Mouse (Mus musculus) ES-Bruce4 (cell line): ENCODE measurements around the gene Coq5. TPM values are rescaled to one million over a fixed set of nuclear protein-coding genes. Genes with fewer than 3 reads are reported as not detected.

Experiments used
- H3K27ac ChIP-seq: 2 replicates; pipeline ENCODE4 v1.5.1; 2012; ENCODE audit warnings: low read length, inconsistent platforms; ENCODE audit not compliant: insufficient read depth
- H3K27me3 ChIP-seq: 2 replicates; pipeline ENCODE4 v1.6.1; 2012; ENCODE audit warnings: mild to moderate bottlenecking, low read length, inconsistent platforms; ENCODE audit not compliant: control insufficient read depth, poor library complexity, insufficient read depth, severe bottlenecking
- H3K36me3 ChIP-seq: 2 replicates; pipeline ENCODE4 v1.6.1; 2012; ENCODE audit warnings: inconsistent platforms, mild to moderate bottlenecking, low read length, moderate library complexity; ENCODE audit not compliant: control insufficient read depth, poor library complexity, insufficient read depth, severe bottlenecking
- H3K4me1 ChIP-seq: one replicate; pipeline ENCODE4 v1.8.1; 2011; ENCODE audit warnings: low read length; ENCODE audit not compliant: control insufficient read depth, insufficient read depth
- H3K4me3 ChIP-seq: 2 replicates; pipeline ENCODE4 v1.5.1; 2011; ENCODE audit warnings: low read depth, mild to moderate bottlenecking, low read length
- H3K9ac ChIP-seq: 2 replicates; pipeline ENCODE4 v1.6.1; 2012; ENCODE audit warnings: low read depth, mild to moderate bottlenecking, inconsistent platforms; ENCODE audit not compliant: poor library complexity, severe bottlenecking
- H3K9me3 ChIP-seq: replicated peaks from 2 replicates; pipeline ENCODE4 v1.6.1; 2012; ENCODE audit warnings: mild to moderate bottlenecking, low read length, inconsistent platforms; ENCODE audit not compliant: control insufficient read depth, poor library complexity, insufficient read depth, severe bottlenecking
- CTCF ChIP-seq: IDR thresholded peaks from one replicate; pipeline ENCODE4 v1.8.1; 2011; ENCODE audit warnings: low read depth, low read length
- EP300 ChIP-seq: IDR thresholded peaks from 2 replicates; pipeline ENCODE4 v1.6.1; 2011; ENCODE audit warnings: low read depth, low read length; ENCODE audit not compliant: insufficient read depth
- POLR2A ChIP-seq: IDR thresholded peaks from one replicate; pipeline ENCODE4 v1.8.1; 2011; ENCODE audit warnings: low read length; ENCODE audit not compliant: insufficient read depth
- polyA plus RNA-seq: library from polyadenylated mRNA; stranded (reverse); fragments of >200 nt; gene quantifications from 2 replicates; pipeline ENCODE4 v1.2.4, GENCODE M21; 2011; ENCODE audit warnings: low read depth; ENCODE audit not compliant: missing spikeins, insufficient read depth, insufficient read length

Gene Coq5
- polyA plus RNA-seq, 1 experiment, result 28.3 TPM

DNA sequence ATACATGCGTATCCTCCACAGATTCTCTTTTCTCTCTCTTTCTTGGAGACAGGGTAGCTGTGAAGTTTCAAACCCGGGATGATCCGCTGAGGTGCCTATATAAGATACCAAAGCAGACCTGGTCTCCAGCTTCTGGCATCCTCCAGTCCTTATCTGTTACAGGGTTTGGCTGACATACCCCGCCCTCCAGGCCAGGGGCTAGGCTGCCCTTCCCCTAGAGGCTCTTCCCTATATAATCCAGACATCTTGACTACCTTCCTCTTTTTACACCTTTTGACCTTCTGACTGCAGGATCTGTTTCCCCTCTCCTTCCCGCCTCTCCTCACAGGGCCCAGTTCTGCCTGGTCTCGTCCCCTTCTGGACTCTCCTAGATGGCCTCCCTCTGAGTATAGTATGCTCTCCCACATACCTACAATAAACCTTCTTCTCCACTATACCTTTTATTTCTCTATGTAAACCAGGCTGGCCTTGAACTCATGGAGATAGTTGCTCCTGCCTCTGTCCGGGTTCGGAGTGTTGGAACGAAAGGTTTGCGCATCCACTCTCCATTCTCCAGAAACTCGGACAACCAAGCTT, 46.9 kb downstream of the Coq5 start:
- no peaks in the 10 kb centered on the region for H3K9me3 ChIP-seq
- H3K9ac ChIP-seq, result peak overlapping the region; percentile 89
- no peak overlapping the region for H3K27ac ChIP-seq
- no peaks in the 10 kb centered on the region for H3K27me3 ChIP-seq
- TF ChIP-seq EP300 (no peak), CTCF (no peak), POLR2A (no peak)
- peak overlapping the region; percentile 87 for H3K4me3 ChIP-seq
- peaks cover 6% of the 10 kb centered on the region for H3K36me3 ChIP-seq
- H3K4me1 ChIP-seq, result no peaks in the 10 kb centered on the region

DNA sequence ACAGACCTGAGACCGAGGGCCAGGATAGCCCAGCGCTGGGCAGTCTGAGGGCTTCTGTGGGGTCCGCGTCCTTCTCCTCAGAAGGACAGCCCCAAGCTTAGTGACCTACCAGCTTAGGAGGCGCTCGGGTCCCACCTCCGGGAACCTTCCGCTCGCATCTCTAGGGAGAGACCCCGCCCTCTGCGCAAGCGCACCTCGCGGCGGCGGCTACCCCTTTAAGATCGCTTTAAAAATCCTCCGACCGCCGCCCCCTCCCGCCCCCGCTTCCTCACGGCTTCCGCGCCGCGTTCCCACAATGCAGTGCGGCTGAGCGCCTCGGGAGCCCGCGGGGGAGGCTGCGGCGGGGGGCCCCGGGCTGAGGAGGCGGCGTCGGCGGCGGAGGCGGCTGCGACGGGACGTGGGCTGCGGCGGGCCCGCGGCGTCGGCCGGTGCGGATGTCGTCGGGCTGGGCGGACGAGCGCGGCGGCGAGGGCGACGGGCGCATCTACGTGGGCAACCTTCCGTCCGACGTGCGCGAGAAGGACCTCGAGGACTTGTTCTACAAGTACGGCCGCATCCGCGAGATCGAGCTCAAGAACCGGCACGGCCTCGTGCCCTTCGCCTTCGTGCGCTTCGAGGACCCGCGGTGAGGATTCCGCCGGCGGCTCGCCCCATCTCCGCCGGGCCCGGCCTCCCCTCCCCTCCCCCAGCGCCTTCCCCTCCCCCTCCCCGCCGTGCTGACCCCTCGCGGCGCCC, 47.6 kb downstream of the Coq5 start, which contains the start of gene Srsf9:
Gene Srsf9, plus strand, starts transcription at position 303 of the 735 bp plus-strand sequence.
- H3K4me1 ChIP-seq, result no peaks in the 10 kb centered on the region
- 0 out of 2 replicates have a peak within 1 kb of the TSS, but pooled peaks have one; percentile 11 for H3K27ac ChIP-seq
- H3K36me3 ChIP-seq, result peaks cover 10% of the 10 kb centered on the region
- peak within 1 kb of the TSS; percentile 95 for H3K4me3 ChIP-seq
- H3K9me3 ChIP-seq, result no peaks in the 10 kb centered on the region
- TF ChIP-seq CTCF, result no peak
- TF ChIP-seq POLR2A, result no peak
- TF ChIP-seq EP300, result no peak
- H3K27me3 ChIP-seq, result no peaks in the 10 kb centered on the region
- H3K9ac ChIP-seq, result peak within 1 kb of the TSS; percentile 89

DNA sequence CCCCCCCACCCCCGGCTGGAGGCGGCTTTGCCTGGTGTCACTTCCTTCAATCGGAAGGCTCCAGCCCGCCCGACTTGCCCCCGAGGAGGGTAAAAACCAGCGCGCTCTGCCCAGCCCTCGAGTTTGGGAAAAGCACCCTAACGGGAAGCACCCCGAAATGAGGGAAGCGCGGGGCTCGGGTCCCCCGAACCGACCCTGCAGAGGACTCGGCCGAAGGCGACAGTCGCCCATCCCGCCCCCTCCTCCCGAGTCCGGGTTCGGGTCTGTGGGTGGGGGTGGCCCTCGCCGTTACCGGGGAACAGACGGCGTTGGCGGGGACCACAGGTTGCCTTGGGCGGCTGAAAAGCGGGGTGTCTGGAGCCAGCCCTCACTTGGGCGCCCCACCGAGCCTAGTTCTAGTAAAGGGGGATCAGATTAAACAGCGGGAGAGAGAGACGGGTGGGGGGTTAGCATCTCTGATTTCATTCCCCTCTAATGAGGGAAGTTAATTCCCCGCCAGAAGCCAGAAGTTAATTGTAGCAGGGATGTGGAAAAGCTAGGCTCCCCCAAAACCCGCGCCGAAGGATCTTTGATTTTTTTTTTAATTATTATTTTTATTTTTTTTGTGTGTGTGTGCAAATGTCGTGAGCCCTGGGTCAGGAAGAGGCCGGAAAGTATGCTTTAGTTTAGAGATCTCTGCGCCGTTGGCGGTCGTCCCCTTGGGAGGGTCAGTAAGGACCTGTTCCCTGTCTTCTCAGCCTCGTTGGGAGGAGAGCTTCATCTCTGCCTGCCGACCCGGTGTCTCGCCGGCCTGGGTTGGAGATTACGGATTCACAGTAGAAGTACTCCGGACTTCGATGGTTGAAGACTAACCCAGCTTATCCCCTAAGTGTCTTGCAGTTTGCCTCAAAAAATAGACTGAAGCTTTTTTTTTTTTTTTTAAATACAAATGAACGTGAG, 48.4 kb downstream of the Coq5 start:
- Histone ChIP-seq H3K4me1 (no peaks in the 10 kb centered on the region), H3K27me3 (no peaks in the 10 kb centered on the region), H3K9ac (peak overlapping the region; percentile 89), H3K36me3 (peaks cover 18% of the 10 kb centered on the region), H3K27ac (no peak overlapping the region), H3K4me3 (peak overlapping the region; percentile 68), H3K9me3 (no peaks in the 10 kb centered on the region)
- TF ChIP-seq POLR2A, result no peak
- no peak for TF ChIP-seq EP300
- no peak for TF ChIP-seq CTCF

DNA sequence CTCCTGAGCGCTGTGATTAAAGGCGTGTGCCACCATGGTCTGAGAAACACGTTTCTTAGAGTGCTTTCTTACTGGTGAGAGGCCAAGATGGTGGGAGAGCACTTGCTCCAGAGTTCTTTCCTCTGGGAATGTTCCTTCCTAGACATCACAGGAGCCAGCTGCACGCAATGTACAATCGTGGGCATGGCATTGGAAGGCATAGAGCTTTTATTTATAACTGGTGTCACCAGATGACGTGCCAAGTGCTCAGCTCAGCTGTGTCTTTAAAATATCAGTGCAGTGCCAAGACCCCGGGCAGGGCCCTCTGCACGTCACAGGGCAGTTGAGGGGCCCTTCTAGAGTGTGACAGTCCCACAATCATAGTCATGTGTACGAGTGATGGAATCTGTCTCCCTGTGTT, 51.5 kb downstream of the Coq5 start:
- Histone ChIP-seq H3K27me3 (no peaks in the 10 kb centered on the region), H3K36me3 (peaks cover 45% of the 10 kb centered on the region), H3K9ac (no peak overlapping the region), H3K4me3 (no peak overlapping the region), H3K27ac (no peak overlapping the region), H3K4me1 (no peaks in the 10 kb centered on the region), H3K9me3 (no peaks in the 10 kb centered on the region)
- TF ChIP-seq POLR2A (no peak), CTCF (no peak), EP300 (no peak)

DNA sequence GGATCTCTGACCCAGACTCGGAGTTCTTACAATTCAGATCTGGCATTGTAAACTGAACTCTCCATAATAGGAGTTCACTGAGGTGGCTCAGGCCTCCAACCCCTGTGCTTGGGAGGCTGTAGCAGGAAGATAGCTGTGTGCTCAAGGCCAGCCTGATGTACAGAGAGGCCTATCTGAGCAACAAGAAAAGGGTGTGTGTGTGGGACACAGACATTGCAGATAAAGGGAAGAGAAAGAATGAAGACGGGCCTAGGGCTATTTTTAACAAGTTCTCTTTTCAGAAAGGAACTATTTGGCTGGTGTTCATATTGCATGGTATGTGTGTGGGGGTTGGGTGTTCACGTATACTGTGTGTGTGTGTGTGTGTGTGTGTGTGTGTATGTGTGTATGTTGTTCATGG, 54.2 kb downstream of the Coq5 start:
- no peak overlapping the region for H3K4me3 ChIP-seq
- H3K9ac ChIP-seq, result no peak overlapping the region
- H3K9me3 ChIP-seq, result no peaks in the 10 kb centered on the region
- no peaks in the 10 kb centered on the region for H3K4me1 ChIP-seq
- H3K27ac ChIP-seq, result no peak overlapping the region
- peaks cover 45% of the 10 kb centered on the region for H3K36me3 ChIP-seq
- H3K27me3 ChIP-seq, result no peaks in the 10 kb centered on the region
- TF ChIP-seq CTCF (no peak), EP300 (no peak)

DNA sequence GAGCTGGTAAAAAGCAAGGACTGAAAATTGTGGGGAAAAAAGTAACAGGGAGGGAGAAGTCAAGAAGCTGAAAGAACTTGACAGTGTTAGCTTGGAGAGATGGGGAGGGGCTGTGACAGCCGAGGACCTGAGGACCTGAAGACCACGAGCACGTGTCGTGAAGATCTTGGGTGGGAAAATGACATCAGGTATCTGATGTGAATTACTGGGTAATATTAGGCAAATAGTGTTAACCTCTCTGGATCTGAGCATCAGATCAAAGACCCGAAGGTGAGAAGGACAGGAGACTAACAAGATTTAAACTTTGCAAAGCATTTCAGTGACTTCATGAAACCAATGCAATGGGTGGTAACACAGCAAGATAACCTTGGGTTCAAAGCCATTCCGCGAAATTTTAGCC, 60.5 kb downstream of the Coq5 start:
- no peak overlapping the region for H3K9ac ChIP-seq
- peaks cover 30% of the 10 kb centered on the region for H3K36me3 ChIP-seq

More for the DNA sequence above, 60.5 kb downstream of the Coq5 start:
- no peaks in the 10 kb centered on the region for H3K9me3 ChIP-seq
- no peak overlapping the region for H3K27ac ChIP-seq
- TF ChIP-seq EP300 (no peak), CTCF (no peak), POLR2A (no peak)
- no peak overlapping the region for H3K4me3 ChIP-seq
- H3K4me1 ChIP-seq, result no peaks in the 10 kb centered on the region
- no peaks in the 10 kb centered on the region for H3K27me3 ChIP-seq
